Mouse (Mus musculus): ENCODE measurements around the gene Zdhhc8.
A peak's percentile ranks its signal among the peaks of the same experiment; 100 is the strongest.

The Zdhhc8 gene

GRCm38 (mm10) chr16:18234671-18235388, at the start of gene Zdhhc8:
Gene Zdhhc8, minus strand, starts transcription at chr16:18235136.
- peak; percentile 83 for DNase-seq

GRCm38 (mm10) chr16:18275166-18275565, 40.2 kb upstream of the Zdhhc8 start:
- DNase-seq = no peak

- DNase-seq = no peak
Measured at GRCm38 (mm10) chr16:18268182-18268581, 33.2 kb upstream of the Zdhhc8 start.

- DNase-seq = no peak
Measured at GRCm38 (mm10) chr16:18265024-18265423, 30.1 kb upstream of the Zdhhc8 start.

GRCm38 (mm10) chr16:18258221-18258620, 23.3 kb upstream of the Zdhhc8 start, which contains the start of gene Gm49776:
Gene Gm49776, minus strand, starts transcription at chr16:18258321.
- DNase-seq = no peak

- no peak for DNase-seq
Measured at GRCm38 (mm10) chr16:18253866-18254265, 18.9 kb upstream of the Zdhhc8 start.

GRCm38 (mm10) chr16:18252736-18253135, 17.8 kb upstream of the Zdhhc8 start:
- DNase-seq = no peak

GRCm38 (mm10) chr16:18250828-18251790, 16.2 kb upstream of the Zdhhc8 start:
- DNase-seq = no peak

- no peak for DNase-seq
Measured at GRCm38 (mm10) chr16:18250231-18250630, 15.3 kb upstream of the Zdhhc8 start.

GRCm38 (mm10) chr16:18249364-18249967, 14.5 kb upstream of the Zdhhc8 start:
- DNase-seq = peak; percentile 37

GRCm38 (mm10) chr16:18248433-18249363, 13.8 kb upstream of the Zdhhc8 start, which contains the start of the genes Trmt2a and Ranbp1:
Gene Trmt2a, plus strand, starts transcription at chr16:18248679.
Gene Ranbp1, minus strand, starts transcription at chr16:18248732.
- DNase-seq = peak; percentile 100

- peak; percentile 31 for DNase-seq
Measured at GRCm38 (mm10) chr16:18247521-18248399, 12.8 kb upstream of the Zdhhc8 start.

GRCm38 (mm10) chr16:18241581-18241980, 6.6 kb upstream of the Zdhhc8 start:
- DNase-seq = no peak

- DNase-seq = no peak
Measured at GRCm38 (mm10) chr16:18236676-18237501, 2.0 kb upstream of the Zdhhc8 start.

GRCm38 (mm10) chr16:18235389-18236065, 591 bp upstream of the Zdhhc8 start:
- peak; percentile 62 for DNase-seq

- DNase-seq = no peak
Measured at GRCm38 (mm10) chr16:18233919-18234670, 841 bp downstream of the Zdhhc8 start.

GRCm38 (mm10) chr16:18233451-18233850, 1.5 kb downstream of the Zdhhc8 start:
- no peak for DNase-seq

GRCm38 (mm10) chr16:18231451-18231850, 3.5 kb downstream of the Zdhhc8 start:
- no peak for DNase-seq

GRCm38 (mm10) chr16:18231047-18231446, 3.9 kb downstream of the Zdhhc8 start:
- DNase-seq = no peak

Measured in right cerebral cortex, postnatal 14 days (tissue).